Mouse (Mus musculus) liver (tissue): ENCODE data around the gene Matn1.

Source experiments
- DNase-seq: peaks from one replicate; pipeline ENCODE4 v3.0.0-alpha.2; 2020; ENCODE audit warnings: mixed read lengths

Matn1 gene

DNA sequence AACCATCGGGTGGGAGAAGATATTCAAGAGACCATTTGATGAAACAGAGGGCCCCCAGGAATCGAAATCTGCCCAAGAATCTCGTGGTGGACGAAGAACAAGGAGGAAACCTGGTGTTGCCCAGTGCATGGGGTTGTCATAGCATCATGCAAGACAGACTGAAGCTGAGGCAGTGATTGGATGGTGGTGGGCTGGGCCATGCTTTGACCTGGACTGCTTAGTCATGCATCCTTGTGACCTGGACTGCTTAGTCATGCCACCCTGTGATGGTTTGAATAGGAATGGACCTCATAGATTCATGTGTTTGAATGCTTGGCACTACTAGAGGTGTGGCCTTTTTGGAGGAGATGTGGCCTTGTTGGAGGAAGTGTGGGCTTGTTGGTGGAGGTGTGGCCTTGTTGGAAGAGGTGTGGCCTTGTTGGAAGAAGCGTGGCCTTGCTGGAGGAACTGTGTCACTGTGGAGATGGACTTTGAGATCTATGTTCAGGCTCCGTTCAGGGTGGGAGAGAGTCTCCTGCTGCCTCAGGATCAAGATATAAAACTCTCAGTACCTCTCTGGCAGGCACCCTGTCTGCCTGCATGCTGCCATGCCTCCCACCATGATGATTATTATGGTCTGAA, 44.1 kb downstream of the Matn1 start:
- no peak for DNase-seq

DNA sequence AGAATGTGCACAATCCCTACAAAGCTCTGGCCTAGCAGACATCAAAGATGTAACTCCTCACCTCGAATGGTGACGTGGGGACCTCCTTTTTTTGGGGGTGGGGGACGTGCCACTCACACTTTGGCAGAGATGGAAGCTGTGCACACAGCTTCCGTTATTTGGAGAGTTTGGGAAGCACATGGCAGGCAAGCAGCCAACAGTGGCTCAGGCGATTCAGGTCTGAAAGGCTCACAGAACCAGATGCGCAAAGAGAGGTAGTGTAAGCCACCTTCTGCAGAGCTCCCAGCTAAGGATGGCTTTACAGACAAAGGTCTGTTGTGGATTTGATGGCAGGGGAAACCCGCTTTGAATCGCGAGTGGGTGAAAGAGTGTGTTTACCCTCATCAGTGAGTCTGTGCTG, 45.0 kb downstream of the Matn1 start:
- DNase-seq: no peak

DNA sequence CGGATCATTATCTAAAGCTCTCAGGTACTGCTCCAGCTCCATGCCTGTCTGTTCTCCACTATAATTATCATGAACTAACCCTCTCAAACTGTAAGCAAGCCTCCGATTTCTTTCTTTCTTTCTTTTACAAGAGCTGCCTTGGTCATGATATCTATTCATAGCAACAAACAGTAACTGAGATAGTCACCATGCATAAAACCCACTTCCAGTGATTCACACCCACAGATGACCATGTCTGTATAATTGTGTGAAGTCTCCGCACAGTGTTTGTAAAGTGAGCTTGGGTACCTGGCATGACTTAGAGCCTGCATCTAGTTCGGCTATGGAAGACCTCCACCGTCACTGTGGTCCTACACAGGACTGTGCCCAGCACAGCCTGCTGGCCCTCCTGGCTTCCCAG, 46.8 kb downstream of the Matn1 start:
- DNase-seq: no peak

DNA sequence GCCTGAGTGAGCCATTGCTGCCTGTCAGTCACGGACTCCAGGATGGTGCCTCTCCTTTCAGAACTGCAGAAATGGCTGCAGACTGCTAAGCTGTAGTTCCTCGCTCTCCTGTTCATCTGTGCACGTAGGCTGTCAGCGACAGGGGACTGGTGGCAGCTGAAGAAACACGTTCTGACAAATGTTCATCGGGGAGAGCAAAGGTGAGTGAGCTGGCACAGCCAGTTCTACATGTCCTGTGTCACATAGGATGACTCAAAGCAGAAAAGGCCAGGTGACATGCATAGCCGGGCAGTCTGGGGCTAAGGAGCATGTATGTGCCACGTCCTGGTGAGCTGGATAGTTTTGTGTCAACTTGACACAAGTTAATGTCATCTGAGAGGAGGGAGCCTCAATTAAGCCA, 50.4 kb downstream of the Matn1 start:
- no peak for DNase-seq

DNA sequence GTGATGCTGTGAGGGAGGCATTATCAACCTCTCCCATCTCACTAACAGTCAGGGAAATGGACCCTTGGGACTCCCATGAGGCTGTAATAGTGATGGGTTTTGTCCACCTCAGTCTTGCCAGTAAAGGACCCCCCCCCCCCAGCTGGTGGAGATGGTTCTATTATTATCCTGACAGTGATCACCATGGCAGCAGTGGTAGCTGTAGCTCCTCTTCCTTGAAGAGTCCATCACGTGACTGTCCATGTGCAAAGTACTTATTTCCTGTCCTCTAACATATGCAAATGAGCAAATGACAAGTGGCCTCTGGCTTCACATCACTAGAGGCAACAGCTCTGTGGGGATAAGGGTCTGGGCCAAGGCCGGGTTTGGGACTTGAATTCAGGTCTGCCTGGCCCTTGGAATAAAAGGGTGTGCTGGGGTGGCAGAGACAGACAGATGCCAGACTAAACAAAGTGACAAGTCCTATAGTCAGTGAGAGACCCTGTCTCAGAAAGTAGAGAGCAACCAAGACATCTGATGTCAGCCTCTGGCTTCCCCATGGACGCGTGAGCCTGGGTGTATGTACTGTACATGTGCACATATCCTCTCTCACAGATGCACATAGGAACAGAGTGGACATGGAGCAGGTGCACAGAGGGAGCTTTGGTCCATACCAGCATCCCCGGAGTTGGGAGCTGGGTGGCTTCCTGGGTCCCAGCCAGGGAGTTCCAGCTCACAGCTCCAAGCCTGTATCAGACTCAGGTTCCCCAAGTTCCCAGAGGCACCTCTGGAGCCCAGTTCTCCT, 55.8 kb downstream of the Matn1 start:
- no peak for DNase-seq

DNA sequence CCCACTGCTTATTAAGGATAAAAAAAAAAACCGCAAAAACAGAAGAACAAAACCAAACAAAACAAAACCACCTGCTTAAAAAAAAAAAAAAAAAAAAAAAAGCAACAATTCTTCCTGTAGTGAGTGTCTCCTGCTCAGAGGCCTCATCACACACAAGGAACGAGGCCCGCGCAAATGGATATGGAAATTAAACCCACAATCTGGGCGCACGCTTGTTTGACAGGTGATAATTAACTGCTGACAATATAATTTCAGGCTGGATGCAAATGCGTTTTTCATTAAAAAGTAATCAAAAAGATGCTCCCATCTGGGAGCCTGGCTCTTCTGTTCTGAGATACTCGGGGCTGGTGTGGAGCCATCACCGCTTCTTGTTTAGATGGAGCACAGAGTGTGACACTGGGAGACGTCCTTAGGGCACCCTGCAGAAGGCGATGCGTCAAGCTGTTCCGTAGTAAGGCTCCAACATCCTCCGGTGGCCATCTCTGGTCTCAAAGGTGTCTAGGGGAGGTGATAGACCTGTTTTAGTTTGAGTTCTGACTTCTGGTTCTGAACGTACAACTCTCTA, 56.5 kb downstream of the Matn1 start:
- no peak for DNase-seq
